Mouse (Mus musculus) stomach, postnatal 0 days (tissue): ENCODE measurements around the gene Cebpb.

Experiments used
- CTCF ChIP-seq: IDR thresholded peaks from 2 replicates; pipeline ENCODE4 v1.5.1; 2016; ENCODE audit warnings: antibody characterized with exemption, low read depth, mild to moderate bottlenecking, moderate library complexity
- EP300 ChIP-seq: optimal IDR thresholded peaks from 2 replicates; pipeline ENCODE3; 2016; ENCODE audit warnings: antibody characterized with exemption

GRCm38 (mm10) chr2:167734861-167735260 is 46.1 kb downstream of the Cebpb start:
- no peak for TF ChIP-seq CTCF
- no peak for TF ChIP-seq EP300
